Mouse (Mus musculus): ENCODE measurements around the gene Nbas.

Nbas gene

DNA sequence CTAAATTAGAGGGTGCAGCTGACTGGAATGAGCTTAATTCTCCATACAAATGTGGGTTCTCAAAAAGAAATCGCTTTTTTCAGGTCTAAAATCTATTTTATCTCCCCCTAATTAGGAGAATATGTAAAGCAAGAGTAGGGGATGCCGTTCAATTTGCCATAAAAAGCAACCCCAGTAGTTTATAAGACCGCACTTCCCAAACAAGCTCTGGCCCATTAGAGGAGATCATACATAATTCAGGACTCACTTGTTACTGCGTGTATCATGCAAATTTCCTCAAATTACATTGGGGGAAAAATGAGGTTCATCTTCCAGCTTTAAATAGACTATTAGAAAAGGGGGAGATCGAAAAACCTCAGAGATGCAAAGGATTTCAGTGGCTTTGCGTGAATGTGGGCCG, 346.7 kb downstream of the Nbas start:
- no peak for DNase-seq (ENCODE audit: low read depth, low spot score)

DNA sequence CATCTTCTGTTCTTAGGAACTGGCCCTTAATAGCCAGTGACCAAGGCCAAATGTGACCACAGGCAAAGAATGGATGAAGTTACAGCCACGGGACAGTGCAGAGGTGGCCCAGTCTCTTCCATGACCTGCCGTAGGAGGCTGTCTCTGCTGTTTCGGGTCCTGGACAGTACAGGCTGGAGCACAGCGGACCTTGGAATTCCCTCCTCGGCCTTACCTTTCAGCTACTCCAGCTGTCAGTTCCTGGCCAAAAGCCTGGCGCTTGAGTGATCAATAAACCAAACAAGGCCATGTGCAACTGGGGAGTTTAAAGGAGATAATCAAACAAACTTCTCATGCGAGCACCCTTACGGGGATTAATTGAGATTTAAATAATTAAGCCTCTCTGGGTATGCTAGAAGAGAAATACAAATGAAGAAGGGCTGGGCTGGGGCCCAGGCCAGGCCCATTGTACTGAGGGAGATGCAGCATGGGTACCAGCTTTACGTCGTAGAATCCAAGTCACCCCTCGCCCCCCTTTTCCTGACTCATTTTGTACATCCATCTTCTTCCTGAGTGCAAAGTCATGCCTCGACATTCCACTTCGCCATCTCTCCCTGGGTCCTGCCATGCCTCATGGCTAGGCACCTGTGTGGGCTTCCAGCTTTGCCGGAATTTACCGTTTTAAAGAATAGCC, 353.4 kb downstream of the Nbas start:
- DNase-seq (ENCODE audit: low read depth, low spot score): no peak

DNA sequence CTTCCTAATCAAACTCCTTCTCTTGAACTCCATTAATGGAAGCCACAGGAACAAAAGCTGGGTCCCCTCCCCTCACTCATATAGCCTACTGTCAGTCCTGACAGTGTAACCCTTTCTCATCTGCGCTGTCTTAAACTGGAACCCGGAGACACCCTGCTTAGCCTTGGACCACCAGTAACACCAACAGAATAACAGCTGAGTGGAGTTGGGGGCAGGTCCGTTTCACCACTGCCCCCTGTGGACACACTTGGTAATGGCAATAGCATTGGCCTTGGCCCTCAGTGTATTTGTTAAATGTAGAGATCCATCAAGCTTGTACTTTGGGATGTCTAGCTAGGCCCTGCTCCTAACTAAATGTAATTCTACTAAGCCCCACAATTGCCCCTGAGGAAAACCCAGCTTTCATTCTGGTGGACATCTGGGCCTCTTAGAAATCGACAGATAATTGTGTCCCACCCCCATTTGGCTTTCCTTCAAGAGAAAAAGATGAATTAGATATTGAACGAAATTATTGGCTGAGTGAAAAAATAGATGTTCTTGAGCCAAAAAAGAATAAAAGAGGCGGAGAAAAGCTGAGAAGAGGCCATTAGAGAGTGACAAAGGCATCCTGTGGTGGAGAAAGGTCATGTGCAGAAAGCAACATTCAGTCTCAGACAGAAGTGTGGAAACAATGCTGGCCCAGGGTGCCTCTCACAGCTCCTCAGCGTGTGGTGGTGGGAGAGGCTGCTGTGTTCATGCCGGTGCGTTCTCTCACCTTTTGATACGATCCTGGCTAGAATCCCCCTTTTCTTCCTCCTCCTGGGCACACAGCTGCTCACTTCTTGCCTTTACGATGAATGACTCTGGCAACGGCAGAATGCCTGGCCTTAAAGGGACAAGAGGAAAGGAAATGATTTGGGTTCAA, 358.1 kb downstream of the Nbas start:
- DNase-seq (ENCODE audit: low read depth, low spot score): peak; percentile 47
